Mouse (Mus musculus) splenic B cell, adult 2 months (primary cell): ENCODE measurements at regions not wholly inside any gene's neighbourhood (a gene's known extent, or its start where the extent isn't known, plus 50 kb on each side); places are given as distances from the start of the nearest gene placed in this dataset.

Source experiments
- DNase-seq: peaks from one replicate; pipeline ENCODE4 v3.0.0-alpha.2; 2011; ENCODE audit warnings: low read depth, low spot score
- H3K27me3 ChIP-seq: 2 replicates; pipeline ENCODE4 v1.6.1; 2012; ENCODE audit warnings: mild to moderate bottlenecking, low read length, moderate library complexity, mixed read lengths; ENCODE audit not compliant: control insufficient read depth, poor library complexity, insufficient read depth, severe bottlenecking
- H3K36me3 ChIP-seq: 2 replicates; pipeline ENCODE4 v1.6.1; 2012; ENCODE audit warnings: mild to moderate bottlenecking, low read length, moderate library complexity, mixed read lengths; ENCODE audit not compliant: control insufficient read depth, poor library complexity, insufficient read depth, severe bottlenecking

DNA sequence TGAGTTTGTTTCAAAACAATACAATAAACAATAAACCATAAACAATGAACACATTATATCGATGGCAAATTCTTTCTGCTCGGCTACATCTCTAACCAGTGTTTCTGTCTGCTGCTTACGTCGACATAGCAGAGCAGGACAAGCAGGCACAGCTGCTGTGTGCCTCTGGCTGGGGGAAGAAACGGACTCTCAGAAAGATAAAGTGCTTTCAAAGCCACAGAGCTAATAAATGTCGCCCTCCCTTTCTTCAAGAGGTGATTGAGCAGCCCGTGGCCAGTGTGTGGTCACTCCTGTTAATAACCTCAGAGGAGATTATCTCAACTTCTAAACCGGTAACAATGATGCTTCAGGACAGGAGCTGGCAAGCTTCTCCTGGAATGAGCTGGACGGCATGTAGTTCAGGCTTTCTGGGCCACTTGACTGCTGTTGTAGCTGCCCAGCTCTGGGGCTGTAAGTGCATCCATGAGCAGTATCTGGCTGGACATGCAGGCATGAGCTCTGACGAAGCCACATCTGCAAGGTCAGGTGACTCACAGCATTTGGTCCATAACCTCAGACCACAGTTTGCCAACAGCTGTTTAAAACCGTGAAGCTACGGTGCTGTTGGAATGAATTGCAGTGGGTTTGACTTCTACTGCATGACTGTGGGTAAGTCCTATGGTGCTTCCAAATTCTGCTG, 55.6 kb downstream of the Evx1 start:
- H3K27me3 ChIP-seq, result no peaks in the 10 kb centered on the region
- no peak for DNase-seq
- H3K36me3 ChIP-seq, result no peaks in the 10 kb centered on the region

DNA sequence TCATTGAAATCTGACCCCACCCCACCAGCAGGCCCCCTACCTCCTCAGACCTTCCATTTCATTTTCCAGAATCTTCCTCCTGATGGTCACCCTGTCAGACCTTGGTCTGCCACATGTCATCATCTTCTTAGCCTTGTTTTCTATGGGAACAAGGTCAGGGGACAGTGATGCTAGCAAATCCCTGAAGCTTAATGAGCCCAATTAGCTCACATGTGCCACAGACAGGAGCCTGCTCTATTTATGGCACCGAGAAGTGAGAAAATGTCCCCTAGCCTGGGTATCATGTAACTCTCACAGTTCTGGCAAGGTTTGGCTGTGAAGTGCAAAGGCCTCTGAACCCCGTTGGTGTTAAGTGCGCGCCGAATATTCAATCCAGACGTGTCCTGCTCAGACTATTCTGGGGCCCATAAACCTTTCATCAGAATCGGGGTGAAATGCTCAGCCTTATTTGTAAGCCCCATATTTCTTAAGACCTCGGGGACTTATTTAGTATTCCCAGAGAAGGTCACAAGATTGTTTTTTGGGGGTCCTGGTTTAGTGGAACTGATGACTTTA, 57.6 kb downstream of the Evx1 start:
- Histone ChIP-seq H3K36me3 (no peaks in the 10 kb centered on the region), H3K27me3 (no peaks in the 10 kb centered on the region)

DNA sequence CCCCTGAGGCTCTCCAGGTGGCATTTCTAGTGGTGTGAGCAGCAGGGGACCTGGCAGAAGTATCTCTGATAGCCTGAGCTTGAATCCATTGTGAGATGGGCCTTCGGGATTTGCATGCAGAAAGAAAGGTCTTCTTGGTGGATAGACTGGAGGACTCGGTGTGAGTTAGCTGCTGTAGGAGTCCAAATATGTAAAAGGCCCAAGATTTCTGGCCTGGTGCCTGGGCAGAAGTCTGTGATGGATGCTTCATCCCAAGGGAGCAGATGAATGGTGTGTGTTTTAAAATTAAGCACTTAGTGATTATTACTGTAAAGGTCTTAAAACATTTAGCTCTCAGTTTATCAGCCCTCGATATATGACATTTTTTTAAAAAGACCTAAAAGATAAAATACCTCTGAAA, 65.8 kb downstream of the Evx1 start:
- no peak for DNase-seq
- H3K36me3 ChIP-seq, result no peaks in the 10 kb centered on the region
- no peaks in the 10 kb centered on the region for H3K27me3 ChIP-seq

More for the DNA sequence above, 57.6 kb downstream of the Evx1 start:
- DNase-seq, result no peak

DNA sequence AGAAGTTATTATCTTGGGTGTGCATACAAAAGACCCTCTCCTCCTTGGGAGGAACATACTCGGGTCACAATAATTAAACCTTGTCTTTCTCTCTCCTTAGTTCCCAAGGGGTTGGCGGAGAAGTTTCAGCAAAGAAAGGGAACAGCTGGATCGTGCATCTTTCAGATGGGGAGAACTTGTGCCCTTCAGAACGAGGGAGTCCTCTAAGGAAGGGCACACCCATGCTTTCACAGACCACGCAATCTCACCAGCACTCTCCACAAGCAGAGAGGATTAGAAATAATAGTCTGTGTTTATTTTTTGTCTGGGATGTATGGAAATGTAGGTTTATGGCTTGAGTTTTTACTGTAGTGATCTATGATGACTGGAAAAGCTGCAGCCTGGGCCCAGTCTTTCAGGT, 66.3 kb downstream of the Evx1 start:
- no peaks in the 10 kb centered on the region for H3K27me3 ChIP-seq
- no peaks in the 10 kb centered on the region for H3K36me3 ChIP-seq
- no peak for DNase-seq

DNA sequence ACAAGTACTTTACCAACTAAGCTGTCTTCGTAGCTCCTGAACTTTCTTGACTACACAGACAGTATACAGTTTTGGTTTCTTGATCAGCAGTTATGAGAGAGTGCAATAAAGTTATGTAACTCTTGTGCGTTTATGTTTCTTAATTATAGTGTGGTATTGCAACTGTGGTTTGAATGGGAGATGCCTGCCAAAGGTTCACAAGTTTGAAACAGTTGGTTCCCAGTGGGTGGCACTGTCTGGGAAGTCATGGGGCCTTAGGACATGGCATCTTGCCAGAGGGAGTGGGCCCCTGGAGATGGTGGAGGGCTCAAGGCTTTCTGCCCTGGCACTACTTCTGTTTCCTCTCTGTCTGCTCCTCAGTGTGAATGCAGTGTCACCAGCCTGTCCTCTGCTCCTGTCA, 71.7 kb downstream of the Evx1 start:
- Histone ChIP-seq H3K36me3 (no peaks in the 10 kb centered on the region), H3K27me3 (no peaks in the 10 kb centered on the region)
- DNase-seq, result no peak

DNA sequence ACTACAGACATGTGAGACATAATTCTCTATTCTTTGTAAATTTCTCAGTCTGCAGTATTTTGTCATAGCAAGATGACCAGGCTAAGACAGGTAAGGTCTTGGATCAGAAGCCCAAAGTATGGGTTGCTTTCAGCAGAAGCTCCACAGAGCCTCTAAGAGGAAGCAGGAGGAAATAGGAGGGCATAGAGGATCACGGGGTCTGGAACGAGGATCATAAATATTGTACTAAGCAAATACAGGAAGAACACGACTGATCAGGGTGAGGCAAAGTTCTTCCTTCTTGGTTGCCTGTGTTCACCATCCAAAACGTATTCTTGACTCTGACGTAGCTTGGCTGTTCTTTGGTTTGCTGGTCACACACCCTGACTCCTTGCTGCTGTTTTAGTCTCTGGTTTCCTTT, 88.1 kb downstream of the Evx1 start:
- Histone ChIP-seq H3K27me3 (no peaks in the 10 kb centered on the region), H3K36me3 (no peaks in the 10 kb centered on the region)
- DNase-seq, result no peak

DNA sequence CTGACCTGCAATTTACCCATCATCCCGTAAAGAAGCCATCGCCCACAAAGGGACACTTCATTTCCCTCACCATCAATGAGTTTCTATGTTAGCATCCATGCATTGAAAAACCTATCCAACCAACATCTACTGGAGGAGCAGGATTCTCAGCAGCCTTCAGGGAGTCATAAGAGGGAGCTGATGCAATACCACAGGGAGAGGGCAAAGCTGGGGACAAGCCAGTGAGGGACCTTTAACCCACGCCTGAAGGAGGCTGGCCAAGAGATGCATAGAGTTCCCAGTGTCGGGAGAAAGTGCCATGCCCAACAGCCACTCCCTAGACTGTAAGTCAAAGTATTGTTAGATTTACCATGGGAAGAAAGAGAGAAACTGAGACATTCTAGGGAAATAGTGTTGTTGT, 96.7 kb downstream of the Evx1 start:
- DNase-seq, result no peak
- no peaks in the 10 kb centered on the region for H3K36me3 ChIP-seq
- H3K27me3 ChIP-seq, result no peaks in the 10 kb centered on the region

DNA sequence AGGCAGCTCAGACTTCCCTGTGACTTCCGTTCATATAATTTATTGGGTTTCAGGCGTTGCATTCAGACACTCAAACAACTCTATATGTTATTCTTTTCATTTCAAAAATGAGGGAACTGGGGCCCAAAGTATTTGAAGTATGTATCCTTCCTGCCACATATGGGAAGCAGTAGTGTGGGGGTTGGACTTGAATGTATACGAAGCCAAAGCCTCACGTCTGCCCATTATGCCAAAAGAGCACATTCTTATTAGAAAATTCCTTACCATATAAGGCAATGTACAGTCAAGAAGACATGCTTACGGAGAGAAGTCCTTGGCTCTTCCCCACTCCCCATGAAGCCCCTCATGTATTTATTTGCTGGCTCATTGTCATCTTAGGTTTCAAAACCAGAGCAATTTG, 97.4 kb downstream of the Evx1 start:
- no peaks in the 10 kb centered on the region for H3K27me3 ChIP-seq
- H3K36me3 ChIP-seq, result no peaks in the 10 kb centered on the region
- DNase-seq, result no peak

DNA sequence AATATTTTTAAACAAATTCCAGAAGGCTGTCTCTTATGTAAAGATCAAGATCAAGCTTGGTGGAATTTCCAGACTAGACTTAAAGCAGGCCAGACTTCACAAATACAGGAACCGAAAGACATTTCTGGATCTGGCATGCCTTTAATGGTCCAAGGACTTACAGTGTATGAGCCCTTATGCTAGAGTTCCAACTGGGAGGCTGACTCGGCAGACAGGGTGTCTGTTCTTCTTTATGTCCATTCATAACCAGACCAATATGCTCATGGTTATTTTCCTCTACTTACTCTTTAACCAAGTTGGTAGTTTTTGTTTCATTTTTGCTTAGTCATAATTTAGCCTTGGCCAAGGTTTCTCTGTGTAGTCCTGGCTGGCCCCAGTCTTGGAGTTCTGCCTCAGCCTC, 98.0 kb downstream of the Evx1 start:
- no peaks in the 10 kb centered on the region for H3K36me3 ChIP-seq
- DNase-seq, result no peak
- no peaks in the 10 kb centered on the region for H3K27me3 ChIP-seq

DNA sequence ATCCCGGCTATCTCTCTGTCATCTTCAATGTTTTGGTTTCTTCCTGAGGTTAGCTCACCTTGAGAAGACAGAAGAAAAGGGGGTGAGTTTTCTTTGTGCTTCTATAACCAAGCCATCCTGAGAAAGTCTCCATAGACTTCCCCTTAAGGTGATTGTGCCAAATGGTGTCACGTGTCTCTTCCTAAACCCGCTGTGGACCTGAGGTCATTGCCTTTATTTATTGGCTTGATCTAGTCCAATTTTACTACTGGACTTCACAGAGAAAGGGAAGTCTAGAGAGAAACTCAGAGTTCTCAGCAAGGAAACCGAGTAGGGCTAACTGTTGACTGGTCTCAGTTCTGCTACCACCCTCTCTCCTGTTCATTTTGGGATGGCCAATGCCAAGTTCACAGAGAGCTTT, 100.3 kb downstream of the Evx1 start:
- DNase-seq, result no peak
- Histone ChIP-seq H3K27me3 (no peaks in the 10 kb centered on the region), H3K36me3 (no peaks in the 10 kb centered on the region)

DNA sequence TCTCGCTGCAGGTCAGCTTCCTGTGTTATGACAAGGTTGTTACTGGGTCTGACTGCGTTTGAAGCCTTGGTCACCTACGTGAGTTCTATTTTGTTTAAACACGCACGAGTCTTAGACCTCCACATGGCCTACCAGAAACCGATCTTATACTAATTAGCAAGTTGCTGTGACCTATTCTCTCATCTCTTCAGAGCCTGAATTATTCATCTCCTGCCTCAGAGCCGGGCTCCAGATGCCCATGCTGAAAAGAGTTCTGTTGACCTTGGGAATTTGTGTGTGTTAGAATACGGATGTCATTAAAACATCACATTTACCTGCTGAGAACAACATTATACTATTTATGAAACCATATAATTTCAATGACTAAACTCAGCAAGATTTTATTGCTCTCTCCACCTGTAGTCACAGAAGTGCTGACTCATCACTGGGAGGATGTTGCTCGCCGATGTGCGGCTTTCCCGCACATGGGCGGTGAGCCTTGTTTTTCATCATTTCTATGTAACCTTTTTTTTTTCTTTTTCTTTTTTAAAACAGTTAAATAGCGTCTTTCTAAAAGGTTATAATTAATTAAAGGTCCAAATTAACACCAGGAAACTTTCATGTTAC, 102.1 kb downstream of the Evx1 start:
- no peaks in the 10 kb centered on the region for H3K36me3 ChIP-seq
- no peak for DNase-seq
- H3K27me3 ChIP-seq, result no peaks in the 10 kb centered on the region; the same call in 1 of the 2 replicates

DNA sequence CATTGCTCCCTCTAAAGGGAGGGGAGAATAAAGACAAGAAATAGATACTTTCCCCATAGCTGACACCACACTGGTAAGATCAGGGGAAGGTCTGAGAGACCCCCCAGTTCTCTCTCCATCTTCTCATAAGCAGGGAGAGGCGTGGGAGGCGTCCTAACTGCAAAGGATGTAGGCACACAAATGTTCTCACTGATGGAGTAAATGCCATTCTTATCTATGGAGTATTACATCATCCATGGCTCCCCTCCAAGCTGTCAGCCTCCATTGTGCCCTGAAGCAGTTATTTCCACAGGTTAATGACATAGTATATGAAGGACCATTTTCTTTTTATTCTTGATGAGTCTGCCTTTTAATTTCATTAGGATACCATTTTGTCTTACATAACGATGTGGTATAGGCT, 103.2 kb downstream of the Evx1 start:
- DNase-seq, result no peak
- no peaks in the 10 kb centered on the region for H3K36me3 ChIP-seq
- H3K27me3 ChIP-seq, result no peaks in the 10 kb centered on the region; the same call in 1 of the 2 replicates

DNA sequence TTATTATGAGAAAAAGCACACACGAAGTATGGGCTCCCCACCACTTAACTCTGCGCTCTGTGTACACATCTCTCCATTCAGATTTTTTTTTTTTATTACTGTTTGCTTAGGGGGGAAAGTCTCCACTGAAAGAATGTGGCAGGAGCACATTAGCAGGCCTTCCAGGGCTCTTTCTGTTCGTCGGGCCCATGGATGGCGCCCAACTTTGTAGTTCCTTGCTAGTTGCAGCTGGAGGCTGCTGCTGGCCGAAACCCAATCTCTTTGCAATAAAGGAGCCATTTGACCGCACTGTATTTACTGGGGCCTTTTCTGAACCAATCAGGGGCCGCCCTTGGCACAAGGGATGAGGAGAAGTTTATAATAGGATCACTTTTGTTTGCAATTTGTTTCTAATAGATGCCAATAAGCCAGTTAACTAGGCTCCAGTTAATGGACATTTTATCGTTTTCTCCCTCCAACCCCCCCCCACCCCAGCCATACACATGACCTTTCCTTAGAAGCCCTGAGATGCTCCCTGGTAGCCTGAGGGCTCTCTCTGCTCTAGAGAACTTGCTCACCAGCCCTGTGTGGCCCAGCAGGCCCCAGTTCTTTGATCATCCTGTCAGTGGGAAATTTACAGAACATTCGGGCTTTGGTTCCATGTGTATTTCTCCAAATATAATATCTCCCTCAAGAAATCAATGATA, 104.3 kb downstream of the Evx1 start:
- H3K36me3 ChIP-seq, result no peaks in the 10 kb centered on the region
- DNase-seq, result no peak
- no peaks in the 10 kb centered on the region; the same call in 1 of the 2 replicates for H3K27me3 ChIP-seq

DNA sequence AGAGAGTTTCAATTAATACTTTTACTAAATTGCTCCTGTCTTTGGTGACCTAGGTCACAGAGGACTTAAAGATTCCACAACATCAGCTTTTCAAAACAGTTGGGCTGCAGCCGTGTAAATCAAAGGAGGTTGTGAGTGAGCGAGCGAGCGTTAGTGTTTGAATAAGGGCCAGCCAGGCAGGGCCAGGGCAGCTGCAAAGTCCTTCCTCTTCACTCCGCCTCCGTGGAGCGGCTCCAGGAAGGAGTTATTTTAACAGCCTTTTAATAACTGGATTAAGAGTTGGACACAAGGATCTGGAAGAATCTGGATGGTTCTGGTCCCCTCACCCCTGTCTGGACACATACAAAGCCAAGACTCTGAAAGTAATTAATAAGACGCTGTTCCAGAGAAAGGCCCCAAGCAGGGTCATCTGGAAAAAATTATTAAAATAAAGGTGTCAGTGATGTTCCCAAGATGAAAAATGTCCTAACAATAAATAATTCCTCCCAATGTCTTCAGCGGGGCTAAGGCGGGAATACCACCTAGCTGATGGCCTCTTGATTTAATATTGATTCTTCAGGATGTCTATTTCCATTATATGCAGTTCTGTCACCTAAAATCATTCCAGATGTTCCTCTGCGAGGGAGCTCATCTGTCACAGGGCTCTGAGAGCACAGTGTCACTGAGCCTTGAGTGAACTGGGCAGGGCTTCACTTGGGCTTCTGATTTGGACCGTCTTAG, 105.3 kb downstream of the Evx1 start:
- DNase-seq, result no peak
- no peaks in the 10 kb centered on the region for H3K36me3 ChIP-seq
- H3K27me3 ChIP-seq, result no peaks in the 10 kb centered on the region; the same call in 1 of the 2 replicates
